Mouse (Mus musculus): ENCODE measurements around the gene Zfp398. TPM values are rescaled to one million over a fixed set of nuclear protein-coding genes. Genes with fewer than 3 reads are reported as not detected.
A peak's percentile ranks its signal among the peaks of the same experiment; 100 is the strongest.

Gene Zfp398
- polyA plus RNA-seq, 1 experiment: not detected

DNA sequence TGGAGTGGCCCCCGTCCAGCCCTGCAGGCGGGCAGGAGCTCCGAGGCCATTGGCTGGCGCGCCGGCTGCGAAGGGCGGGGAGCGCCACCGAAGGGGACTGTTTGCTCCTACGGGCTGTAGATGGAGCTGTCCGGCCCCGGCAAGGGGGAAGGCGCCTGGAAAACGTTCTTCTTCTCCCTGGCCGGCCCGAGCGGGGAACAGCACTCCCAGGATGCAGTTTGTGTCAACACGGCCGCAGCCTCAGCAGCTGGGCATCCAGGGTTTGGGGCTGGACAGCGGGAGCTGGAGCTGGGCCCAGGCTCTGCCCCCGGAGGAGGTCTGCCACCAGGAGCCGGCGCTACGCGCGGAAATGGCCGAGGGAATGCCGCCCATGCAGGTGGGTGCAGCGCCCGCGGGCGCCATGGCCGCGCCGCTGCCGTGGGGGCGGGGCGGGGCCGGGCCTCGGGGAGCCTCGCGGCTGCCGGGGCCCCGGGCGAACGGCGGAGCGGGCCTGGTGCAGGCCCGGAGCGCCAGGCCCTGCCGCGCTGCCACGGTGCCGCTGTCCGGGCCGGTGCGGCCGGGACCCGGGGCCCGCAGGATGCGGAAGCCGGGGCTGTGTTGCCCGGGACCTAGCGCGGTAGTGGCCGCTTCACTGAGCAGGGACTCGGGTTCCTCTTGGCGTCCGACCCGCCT is 42.1 kb downstream of the Zfp398 start:
- H3K4me3 ChIP-seq (ENCODE audit: insufficient read depth, low read depth, low read length): peak overlapping the region; percentile 91
- peaks cover 19% of the 10 kb centered on the region for H3K4me1 ChIP-seq (ENCODE audit: control insufficient read depth, insufficient read depth, low read length)
- H3K27ac ChIP-seq (ENCODE audit: insufficient read depth, low read depth, low read length): peak overlapping the region; percentile 85
- TF ChIP-seq CTCF (IDR thresholded peaks at IDR 0.05; ENCODE audit: insufficient read depth, low read depth, low read length) (peak; percentile 37; the same call in 1 of the 2 replicates), POLR2A (IDR thresholded peaks at IDR 0.05; ENCODE audit: insufficient read depth, low read depth, low read length) (peak; percentile 60)
- WGBS: under 1% methylated on average over 68 of the region's 71 CpGs

DNA sequence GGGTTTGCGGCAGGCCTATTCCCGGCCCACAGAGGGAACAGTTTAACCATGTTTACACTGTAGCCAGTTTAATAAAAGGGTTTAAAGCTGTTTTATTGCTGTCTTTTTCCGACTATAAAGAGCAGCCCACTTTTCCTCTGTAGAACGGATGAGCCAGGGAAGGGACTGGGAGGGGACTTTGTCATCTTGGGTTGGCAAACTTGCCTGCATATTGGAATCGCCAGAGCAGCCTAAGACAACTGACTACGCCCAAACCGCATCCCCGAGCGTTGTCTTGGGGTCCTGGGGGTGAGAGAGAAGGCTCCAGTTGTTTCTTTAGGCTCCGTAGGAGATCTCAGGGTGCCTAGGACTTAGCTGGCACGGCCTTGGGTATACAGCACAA is 42.7 kb downstream of the Zfp398 start:
- H3K27ac ChIP-seq (ENCODE audit: insufficient read depth, low read depth, low read length): peak overlapping the region; percentile 28; the same call in 1 of the 2 replicates
- peaks cover 20% of the 10 kb centered on the region for H3K4me1 ChIP-seq (ENCODE audit: control insufficient read depth, insufficient read depth, low read length)
- 1% methylated on average over 11 of the region's 11 CpGs for whole genome bisulfite sequencing
- TF ChIP-seq POLR2A (IDR thresholded peaks at IDR 0.05; ENCODE audit: insufficient read depth, low read depth, low read length) (no peak), CTCF (IDR thresholded peaks at IDR 0.05; ENCODE audit: insufficient read depth, low read depth, low read length) (no peak)
- peak overlapping the region; percentile 91 for H3K4me3 ChIP-seq (ENCODE audit: insufficient read depth, low read depth, low read length)

DNA sequence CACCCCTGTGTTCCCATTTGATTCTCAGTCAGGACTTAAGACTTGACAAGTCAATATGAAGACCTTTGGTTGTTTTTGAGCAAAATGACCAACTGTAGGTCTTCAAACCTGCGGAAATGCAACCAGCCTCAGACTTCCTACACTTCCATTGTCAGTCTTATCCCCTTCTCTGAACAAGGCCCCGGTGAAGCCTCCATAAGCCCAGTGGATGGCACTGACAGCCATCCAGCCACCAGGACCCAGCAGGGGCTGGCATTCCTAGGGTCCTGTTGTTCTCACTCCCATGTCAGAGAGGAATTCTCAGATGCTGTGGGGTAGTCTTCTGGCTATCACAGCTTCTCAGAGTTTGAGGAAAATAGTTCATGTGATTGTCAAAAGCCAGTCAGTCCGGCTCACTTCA is 43.1 kb downstream of the Zfp398 start:
- no peak for TF ChIP-seq CTCF (IDR thresholded peaks at IDR 0.05; ENCODE audit: insufficient read depth, low read depth, low read length)
- 28% methylated on average over 3 of the region's 3 CpGs for WGBS

DNA sequence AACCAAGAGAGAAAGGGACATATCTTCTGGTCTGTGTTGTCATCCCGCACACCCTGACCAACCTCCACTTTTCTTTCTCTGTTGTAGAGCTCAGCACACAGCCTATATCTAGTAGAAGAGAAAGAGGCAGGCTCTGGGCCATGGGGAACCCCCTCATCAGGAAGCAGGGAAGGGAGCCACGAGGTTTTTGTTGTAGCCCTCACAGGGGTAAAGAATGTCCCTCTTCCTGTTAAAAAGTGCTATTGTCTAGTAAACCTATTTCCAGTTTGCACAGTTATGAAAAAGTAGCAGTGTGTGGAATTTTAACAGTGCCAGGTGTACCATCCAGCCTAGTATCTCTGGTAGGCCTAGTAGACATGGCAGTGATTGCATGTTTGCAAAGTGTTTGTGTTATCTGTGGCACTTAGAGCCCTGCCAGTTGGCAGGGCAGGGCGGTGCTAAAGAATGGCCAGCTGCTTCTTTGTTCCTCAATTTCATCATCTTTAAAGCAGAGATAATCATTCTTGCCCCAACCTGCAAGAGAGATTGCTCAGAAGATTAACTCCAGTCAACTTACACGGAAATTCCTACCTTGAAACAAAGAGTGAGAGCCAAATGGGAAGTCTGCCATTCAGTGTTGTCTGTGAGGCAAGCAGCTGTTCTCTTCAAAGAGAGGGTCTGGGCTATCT is 43.7 kb downstream of the Zfp398 start:
- 39% methylated on average over 4 of the region's 4 CpGs for WGBS
- no peak for TF ChIP-seq CTCF (IDR thresholded peaks at IDR 0.05; ENCODE audit: insufficient read depth, low read depth, low read length)
- TF ChIP-seq POLR2A (IDR thresholded peaks at IDR 0.05; ENCODE audit: insufficient read depth, low read depth, low read length): no peak
- no peak overlapping the region for H3K27ac ChIP-seq (ENCODE audit: insufficient read depth, low read depth, low read length)
- peak overlapping the region; percentile 91; the same call in 1 of the 2 replicates for H3K4me3 ChIP-seq (ENCODE audit: insufficient read depth, low read depth, low read length)
- H3K4me1 ChIP-seq (ENCODE audit: control insufficient read depth, insufficient read depth, low read length): peaks cover 20% of the 10 kb centered on the region

More for the DNA sequence above, 43.1 kb downstream of the Zfp398 start:
- peaks cover 20% of the 10 kb centered on the region for H3K4me1 ChIP-seq (ENCODE audit: control insufficient read depth, insufficient read depth, low read length)
- peak overlapping the region; percentile 91; the same call in 1 of the 2 replicates for H3K4me3 ChIP-seq (ENCODE audit: insufficient read depth, low read depth, low read length)
- 0 out of 2 replicates have a peak overlapping the region, but pooled peaks have one; percentile 15 for H3K27ac ChIP-seq (ENCODE audit: insufficient read depth, low read depth, low read length)

DNA sequence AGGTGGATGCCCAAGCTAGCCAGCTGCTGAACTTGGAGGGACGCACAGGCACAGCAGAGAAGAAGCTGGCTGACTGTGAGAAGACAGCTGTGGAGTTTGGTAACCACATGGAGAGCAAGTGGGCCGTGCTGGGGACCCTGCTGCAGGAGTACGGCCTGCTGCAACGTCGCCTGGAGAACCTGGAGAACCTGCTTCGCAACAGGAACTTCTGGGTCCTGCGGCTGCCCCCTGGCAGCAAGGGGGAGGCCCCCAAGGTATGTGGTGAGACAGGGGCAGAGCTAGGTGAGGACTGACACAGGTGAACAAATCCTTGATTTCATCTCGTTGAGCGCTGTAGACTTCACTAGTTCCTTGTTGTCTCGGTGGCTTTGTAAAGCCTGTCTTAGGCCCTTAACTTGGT is 44.7 kb downstream of the Zfp398 start:
- no peak overlapping the region for H3K4me3 ChIP-seq (ENCODE audit: insufficient read depth, low read depth, low read length)
- H3K4me1 ChIP-seq (ENCODE audit: control insufficient read depth, insufficient read depth, low read length): peaks cover 20% of the 10 kb centered on the region
- TF ChIP-seq POLR2A (IDR thresholded peaks at IDR 0.05; ENCODE audit: insufficient read depth, low read depth, low read length) (no peak), CTCF (IDR thresholded peaks at IDR 0.05; ENCODE audit: insufficient read depth, low read depth, low read length) (no peak)

DNA sequence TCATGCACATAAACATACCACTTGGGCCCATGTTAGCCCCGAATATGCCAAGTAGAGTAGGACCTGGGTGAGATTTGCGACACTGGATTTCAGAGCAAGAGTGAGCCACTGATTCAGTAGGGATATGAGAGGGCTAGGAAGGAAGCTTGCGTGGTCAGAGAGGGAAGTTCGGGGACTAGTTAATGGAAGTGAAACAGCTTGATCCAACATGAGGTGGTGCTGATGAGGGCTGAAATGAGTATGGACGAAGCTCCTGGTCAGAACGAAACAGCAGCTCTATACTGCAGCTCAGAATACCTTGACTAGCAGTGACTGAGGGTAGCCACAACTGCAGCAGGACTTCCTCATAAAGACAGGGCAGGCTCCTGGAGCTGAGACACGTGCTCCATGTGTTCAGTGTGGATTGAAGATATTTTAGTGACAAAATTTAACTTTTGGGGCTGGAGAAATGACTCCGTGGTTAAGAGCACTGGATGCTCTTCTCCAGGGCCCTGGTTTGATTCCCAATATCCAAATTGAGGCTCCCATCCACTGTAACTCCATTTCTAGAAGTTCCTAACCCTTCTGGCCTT is 53.4 kb downstream of the Zfp398 start:
- TF ChIP-seq CTCF (IDR thresholded peaks at IDR 0.05; ENCODE audit: insufficient read depth, low read depth, low read length) (no peak), POLR2A (IDR thresholded peaks at IDR 0.05; ENCODE audit: insufficient read depth, low read depth, low read length) (no peak)
- Histone ChIP-seq H3K4me3 (ENCODE audit: insufficient read depth, low read depth, low read length) (no peak overlapping the region), H3K27ac (ENCODE audit: insufficient read depth, low read depth, low read length) (no peak overlapping the region), H3K4me1 (ENCODE audit: control insufficient read depth, insufficient read depth, low read length) (no peaks in the 10 kb centered on the region)
- WGBS: 89% methylated on average over 8 of the region's 8 CpGs

More for the DNA sequence above, 44.7 kb downstream of the Zfp398 start:
- 96% methylated on average over 10 of the region's 10 CpGs for WGBS
- no peak overlapping the region for H3K27ac ChIP-seq (ENCODE audit: insufficient read depth, low read depth, low read length)

DNA sequence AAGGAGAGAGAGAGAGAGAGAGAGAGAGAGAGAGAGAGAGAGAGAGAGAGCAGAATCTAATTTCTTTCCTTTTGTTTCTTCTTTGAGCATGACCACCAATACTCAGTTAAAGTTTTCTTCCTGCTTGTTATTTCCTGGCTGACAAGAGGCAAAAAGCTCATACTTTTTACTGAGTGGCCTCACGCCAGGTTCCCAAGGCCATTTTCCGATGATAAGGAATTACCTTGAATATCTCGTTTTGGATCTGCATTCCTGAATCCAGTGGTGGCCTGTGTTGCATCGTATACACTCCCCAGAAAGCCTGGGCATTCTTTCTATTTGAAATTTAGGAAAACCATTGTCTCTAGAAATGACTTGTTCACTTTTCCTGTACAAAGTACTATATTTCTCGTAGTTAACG is 64.0 kb downstream of the Zfp398 start:
- no peaks in the 10 kb centered on the region for H3K4me1 ChIP-seq (ENCODE audit: control insufficient read depth, insufficient read depth, low read length)
- no peak overlapping the region for H3K4me3 ChIP-seq (ENCODE audit: insufficient read depth, low read depth, low read length)
- no peak overlapping the region for H3K27ac ChIP-seq (ENCODE audit: insufficient read depth, low read depth, low read length)
- TF ChIP-seq POLR2A (IDR thresholded peaks at IDR 0.05; ENCODE audit: insufficient read depth, low read depth, low read length) (no peak), CTCF (IDR thresholded peaks at IDR 0.05; ENCODE audit: insufficient read depth, low read depth, low read length) (no peak)
- WGBS: 94% methylated on average over 6 of the region's 6 CpGs

DNA sequence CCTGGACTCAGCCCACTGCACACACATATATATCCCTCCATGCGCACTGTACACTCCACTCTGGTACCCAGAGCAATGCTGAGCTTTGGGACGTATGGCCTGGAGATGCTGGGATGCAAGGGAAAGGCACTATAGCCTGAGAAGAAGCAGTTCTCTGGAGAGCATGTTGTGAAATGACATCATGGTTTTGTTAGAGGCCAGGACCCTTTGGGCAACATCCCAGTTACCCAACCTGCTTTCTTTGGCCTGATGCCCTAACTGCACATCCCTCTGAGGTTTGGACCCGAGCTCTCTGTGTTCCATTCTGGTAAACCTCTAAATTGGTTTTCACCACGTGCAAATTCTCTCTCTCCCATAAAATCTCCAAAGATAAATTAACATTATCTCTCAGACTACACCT is 68.1 kb downstream of the Zfp398 start:
- H3K4me1 ChIP-seq (ENCODE audit: control insufficient read depth, insufficient read depth, low read length): no peaks in the 10 kb centered on the region
- 63% methylated on average over 4 of the region's 4 CpGs for WGBS
- H3K4me3 ChIP-seq (ENCODE audit: insufficient read depth, low read depth, low read length): no peak overlapping the region
- H3K27ac ChIP-seq (ENCODE audit: insufficient read depth, low read depth, low read length): no peak overlapping the region
- TF ChIP-seq POLR2A (IDR thresholded peaks at IDR 0.05; ENCODE audit: insufficient read depth, low read depth, low read length): no peak
- TF ChIP-seq CTCF (IDR thresholded peaks at IDR 0.05; ENCODE audit: insufficient read depth, low read depth, low read length): no peak

DNA sequence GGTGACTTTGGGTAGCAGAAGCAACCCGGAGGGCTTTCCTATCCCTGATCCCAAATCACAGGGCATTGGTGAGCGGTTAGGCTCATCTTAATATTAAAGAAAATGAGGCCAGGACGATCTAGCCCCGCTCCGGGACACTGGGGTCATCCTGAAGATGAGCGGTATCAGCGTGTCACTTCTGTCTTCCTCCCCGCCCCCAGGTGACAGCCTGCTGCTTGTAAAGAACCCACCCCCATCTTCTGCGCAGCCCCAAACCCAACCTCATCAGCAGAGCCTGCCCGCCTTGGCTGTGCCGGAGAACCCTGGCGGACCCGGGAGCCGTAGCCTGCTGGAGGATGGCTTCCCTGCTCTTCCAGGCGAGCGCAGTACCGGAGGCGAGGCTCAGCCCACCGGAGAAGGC is 68.9 kb downstream of the Zfp398 start:
- 75% methylated on average over 19 of the region's 19 CpGs for WGBS
- H3K27ac ChIP-seq (ENCODE audit: insufficient read depth, low read depth, low read length): no peak overlapping the region
- TF ChIP-seq POLR2A (IDR thresholded peaks at IDR 0.05; ENCODE audit: insufficient read depth, low read depth, low read length): no peak
- TF ChIP-seq CTCF (IDR thresholded peaks at IDR 0.05; ENCODE audit: insufficient read depth, low read depth, low read length): no peak
- H3K4me1 ChIP-seq (ENCODE audit: control insufficient read depth, insufficient read depth, low read length): no peaks in the 10 kb centered on the region
- no peak overlapping the region for H3K4me3 ChIP-seq (ENCODE audit: insufficient read depth, low read depth, low read length)

Data from olfactory bulb, adult 2 months (tissue).